Mouse (Mus musculus): ENCODE measurements around the gene Cox16.

The Cox16 gene

GRCm38 (mm10) chr12:81324116-81324515 lies 160.8 kb downstream of the Cox16 start:
- DNase-seq: no peak

GRCm38 (mm10) chr12:81321021-81321420 lies 163.9 kb downstream of the Cox16 start:
- DNase-seq: no peak

- DNase-seq: no peak
These were observed 167.1 kb downstream of the Cox16 start for GRCm38 (mm10) chr12:81317811-81318210.

- no peak for DNase-seq
These were observed 169.0 kb downstream of the Cox16 start for GRCm38 (mm10) chr12:81315953-81316352.
